Mouse (Mus musculus): ENCODE results near the gene Mid2. TPM values are rescaled to one million over a fixed set of nuclear protein-coding genes. Genes with fewer than 3 reads are reported as not detected.

The Mid2 gene
- polyA plus RNA-seq, 1 experiment from 2014 or later = 1.1 TPM

- Histone ChIP-seq H3K4me3 (no peak overlapping the region), H3K27ac (no peak overlapping the region), H3K36me3 (replicated peaks) (no peaks in the 10 kb centered on the region), H3K4me1 (no peaks in the 10 kb centered on the region), H3K27me3 (ENCODE audit: poor library complexity, severe bottlenecking) (peaks cover 95% of the 10 kb centered on the region), H3K9me3 (no peaks in the 10 kb centered on the region)
- no peak for DNase-seq (ENCODE audit: extremely low spot score, low spot score)
Observed at GRCm38 (mm10) chrX:140738986-140739385, 74.6 kb downstream of the Mid2 start.

GRCm38 (mm10) chrX:140743213-140743612, 78.8 kb downstream of the Mid2 start:
- H3K36me3 ChIP-seq (replicated peaks) = no peaks in the 10 kb centered on the region
- H3K27ac ChIP-seq = no peak overlapping the region
- H3K27me3 ChIP-seq (ENCODE audit: poor library complexity, severe bottlenecking) = peaks cover 91% of the 10 kb centered on the region
- no peaks in the 10 kb centered on the region for H3K4me1 ChIP-seq
- H3K9me3 ChIP-seq = no peaks in the 10 kb centered on the region
- 66% methylated on average over 5 of the region's 5 CpGs for WGBS
- no peak for DNase-seq (ENCODE audit: extremely low spot score, low spot score)
- H3K4me3 ChIP-seq = no peak overlapping the region

- Histone ChIP-seq H3K4me1 (no peaks in the 10 kb centered on the region), H3K36me3 (replicated peaks) (no peaks in the 10 kb centered on the region), H3K27ac (no peak overlapping the region), H3K27me3 (ENCODE audit: poor library complexity, severe bottlenecking) (peaks cover 76% of the 10 kb centered on the region), H3K9me3 (peaks cover 1% of the 10 kb centered on the region; the same call in 1 of the 2 replicates), H3K4me3 (no peak overlapping the region)
- DNase-seq (ENCODE audit: extremely low spot score, low spot score) = no peak
- 92% methylated on average over 1 of the region's 1 CpGs for WGBS
Observed at GRCm38 (mm10) chrX:140769794-140770193, 105.4 kb downstream of the Mid2 start.

- Histone ChIP-seq H3K27ac (no peak overlapping the region), H3K27me3 (ENCODE audit: poor library complexity, severe bottlenecking) (peaks cover 92% of the 10 kb centered on the region), H3K4me3 (no peak overlapping the region), H3K4me1 (no peaks in the 10 kb centered on the region), H3K36me3 (replicated peaks) (no peaks in the 10 kb centered on the region), H3K9me3 (no peaks in the 10 kb centered on the region)
- WGBS = 85% methylated on average over 2 of the region's 2 CpGs
- no peak for DNase-seq (ENCODE audit: extremely low spot score, low spot score)
Observed at GRCm38 (mm10) chrX:140805340-140805739, 140.9 kb downstream of the Mid2 start.

- Histone ChIP-seq H3K36me3 (replicated peaks) (no peaks in the 10 kb centered on the region), H3K27me3 (ENCODE audit: poor library complexity, severe bottlenecking) (peaks cover 77% of the 10 kb centered on the region), H3K9me3 (no peaks in the 10 kb centered on the region), H3K4me3 (no peak within 1 kb of the TSS), H3K27ac (no peak within 1 kb of the TSS), H3K4me1 (no peaks in the 10 kb centered on the region)
- WGBS = 93% methylated on average over 22 of the region's 22 CpGs
- no peak for DNase-seq (ENCODE audit: extremely low spot score, low spot score)
Observed at GRCm38 (mm10) chrX:140813312-140814006, 149.1 kb downstream of the Mid2 start, which contains the start of gene Tex13b. Tex13b (minus strand) TSS chrX:140813433.

Other genes with a start within 250 kb of the Mid2 start
- gene Prps1, start 208.0 kb upstream of the Mid2 start, polyA plus RNA-seq (2016; fragmentation: Nextera tagmentation; extraction: Ambion mirVana) = 96.9 and 99.1 TPM in 2 replicates
- 93.8 and 97.5 TPM in 2 replicates for gene Tsc22d3, start 63.9 kb upstream of the Mid2 start, polyA plus RNA-seq (2016; fragmentation: Nextera tagmentation; extraction: Ambion mirVana)
- not detected in 2 replicates for gene Tex13b, start 148.8 kb downstream of the Mid2 start, polyA plus RNA-seq (2016; fragmentation: Nextera tagmentation; extraction: Ambion mirVana)
- not detected in 2 replicates for gene Vsig1, start 243.0 kb downstream of the Mid2 start, polyA plus RNA-seq (2016; fragmentation: Nextera tagmentation; extraction: Ambion mirVana)